Mouse (Mus musculus): ENCODE data around the gene Znfx1. TPM values are rescaled to one million over a fixed set of nuclear protein-coding genes. Genes with fewer than 3 reads are reported as not detected.

The Znfx1 gene
- polyA plus RNA-seq (2015; fragmentation: Nextera tagmentation; extraction: Ambion mirVana) = 9.8 and 9.9 TPM in 2 replicates

GRCm38 (mm10) chr2:167062965-167063880 is at the start of gene Znfx1:
Znfx1 (minus strand) TSS chr2:167063015.
- H3K4me1 ChIP-seq (ENCODE audit: insufficient read depth, low read depth, low read length) = peaks cover 18% of the 10 kb centered on the region
- peak within 1 kb of the TSS; percentile 94 for H3K27ac ChIP-seq (ENCODE audit: low read length)
- WGBS = 4% methylated on average over 40 of the region's 57 CpGs
- no peaks in the 10 kb centered on the region for H3K9me3 ChIP-seq (ENCODE audit: low read length)
- TF ChIP-seq EP300 (IDR thresholded peaks at IDR 0.05) (peak; percentile 68; the same call in 1 of the 2 replicates), CTCF (IDR thresholded peaks at IDR 0.05) (peak; percentile 49)
- DNase-seq (ENCODE audit: low spot score) = peak; percentile 98
- peak; percentile 94 for ATAC-seq
- H3K9ac ChIP-seq (replicated peaks; ENCODE audit: low read depth) = peak within 1 kb of the TSS; percentile 86
- peaks cover 14% of the 10 kb centered on the region for H3K36me3 ChIP-seq (ENCODE audit: insufficient read depth, low read length)
- H3K27me3 ChIP-seq (replicated peaks; ENCODE audit: insufficient read depth, low read length) = no peaks in the 10 kb centered on the region
- peak within 1 kb of the TSS; percentile 83 for H3K4me3 ChIP-seq (ENCODE audit: low read depth, low read length)
- peak within 1 kb of the TSS; percentile 84 for H3K4me2 ChIP-seq (replicated peaks; ENCODE audit: low read depth, low read length)

- no peak for ATAC-seq
- H3K27ac ChIP-seq (ENCODE audit: low read length) = no peak overlapping the region
- TF ChIP-seq CTCF (IDR thresholded peaks at IDR 0.05) (no peak), EP300 (IDR thresholded peaks at IDR 0.05) (no peak)
Measured at GRCm38 (mm10) chr2:167112259-167112658, 49.4 kb upstream of the Znfx1 start.

GRCm38 (mm10) chr2:167109506-167109905 is 46.7 kb upstream of the Znfx1 start:
- H3K36me3 ChIP-seq (ENCODE audit: insufficient read depth, low read length) = no peaks in the 10 kb centered on the region
- H3K9me3 ChIP-seq (ENCODE audit: low read length) = no peaks in the 10 kb centered on the region
- H3K9ac ChIP-seq (replicated peaks; ENCODE audit: low read depth) = no peak overlapping the region
- no peak overlapping the region for H3K4me3 ChIP-seq (ENCODE audit: low read depth, low read length)
- H3K27ac ChIP-seq (ENCODE audit: low read length) = no peak overlapping the region
- ATAC-seq (no peak), DNase-seq (ENCODE audit: low spot score) (no peak)
- H3K27me3 ChIP-seq (replicated peaks; ENCODE audit: insufficient read depth, low read length) = no peaks in the 10 kb centered on the region
- WGBS = 61% methylated on average over 8 of the region's 8 CpGs
- H3K4me2 ChIP-seq (replicated peaks; ENCODE audit: low read depth, low read length) = no peak overlapping the region
- TF ChIP-seq EP300 (IDR thresholded peaks at IDR 0.05) (no peak), CTCF (IDR thresholded peaks at IDR 0.05) (no peak)
- H3K4me1 ChIP-seq (ENCODE audit: insufficient read depth, low read depth, low read length) = no peaks in the 10 kb centered on the region

More at GRCm38 (mm10) chr2:167112259-167112658, 49.4 kb upstream of the Znfx1 start:
- no peaks in the 10 kb centered on the region for H3K27me3 ChIP-seq (replicated peaks; ENCODE audit: insufficient read depth, low read length)
- no peaks in the 10 kb centered on the region for H3K36me3 ChIP-seq (ENCODE audit: insufficient read depth, low read length)
- no peaks in the 10 kb centered on the region for H3K4me1 ChIP-seq (ENCODE audit: insufficient read depth, low read depth, low read length)
- H3K9me3 ChIP-seq (ENCODE audit: low read length) = no peaks in the 10 kb centered on the region
- H3K9ac ChIP-seq (replicated peaks; ENCODE audit: low read depth) = no peak overlapping the region
- H3K4me2 ChIP-seq (replicated peaks; ENCODE audit: low read depth, low read length) = no peak overlapping the region
- no peak overlapping the region for H3K4me3 ChIP-seq (ENCODE audit: low read depth, low read length)
- DNase-seq (ENCODE audit: low spot score) = no peak
- WGBS = 56% methylated on average over 7 of the region's 7 CpGs

GRCm38 (mm10) chr2:167103546-167103945 is 40.7 kb upstream of the Znfx1 start:
- H3K4me1 ChIP-seq (ENCODE audit: insufficient read depth, low read depth, low read length) = no peaks in the 10 kb centered on the region
- no peak overlapping the region for H3K27ac ChIP-seq (ENCODE audit: low read length)
- WGBS = 35% methylated on average over 7 of the region's 7 CpGs
- no peak for TF ChIP-seq CTCF (IDR thresholded peaks at IDR 0.05)
- no peak overlapping the region for H3K9ac ChIP-seq (replicated peaks; ENCODE audit: low read depth)
- no peaks in the 10 kb centered on the region for H3K27me3 ChIP-seq (replicated peaks; ENCODE audit: insufficient read depth, low read length)
- ATAC-seq = no peak
- no peak overlapping the region for H3K4me2 ChIP-seq (replicated peaks; ENCODE audit: low read depth, low read length)
- H3K36me3 ChIP-seq (ENCODE audit: insufficient read depth, low read length) = no peaks in the 10 kb centered on the region
- no peak overlapping the region for H3K4me3 ChIP-seq (ENCODE audit: low read depth, low read length)
- DNase-seq (ENCODE audit: low spot score) = no peak
- H3K9me3 ChIP-seq (ENCODE audit: low read length) = no peaks in the 10 kb centered on the region

- peak; percentile 53; the same call in 1 of the 2 replicates for ATAC-seq
- TF ChIP-seq EP300 (IDR thresholded peaks at IDR 0.05) (no peak), CTCF (IDR thresholded peaks at IDR 0.05) (no peak)
- Histone ChIP-seq H3K4me1 (ENCODE audit: insufficient read depth, low read depth, low read length) (no peaks in the 10 kb centered on the region), H3K36me3 (ENCODE audit: insufficient read depth, low read length) (no peaks in the 10 kb centered on the region), H3K27ac (ENCODE audit: low read length) (no peak overlapping the region), H3K4me2 (replicated peaks; ENCODE audit: low read depth, low read length) (no peak overlapping the region), H3K27me3 (replicated peaks; ENCODE audit: insufficient read depth, low read length) (no peaks in the 10 kb centered on the region), H3K9ac (replicated peaks; ENCODE audit: low read depth) (no peak overlapping the region), H3K9me3 (ENCODE audit: low read length) (no peaks in the 10 kb centered on the region), H3K4me3 (ENCODE audit: low read depth, low read length) (no peak overlapping the region)
- DNase-seq (ENCODE audit: low spot score) = peak; percentile 47
- WGBS = 54% methylated on average over 17 of the region's 17 CpGs
Measured at GRCm38 (mm10) chr2:167101743-167102441, 39.1 kb upstream of the Znfx1 start.

GRCm38 (mm10) chr2:167094688-167095087 is 31.9 kb upstream of the Znfx1 start:
- Histone ChIP-seq H3K4me2 (replicated peaks; ENCODE audit: low read depth, low read length) (no peak overlapping the region), H3K9ac (replicated peaks; ENCODE audit: low read depth) (no peak overlapping the region), H3K27me3 (replicated peaks; ENCODE audit: insufficient read depth, low read length) (no peaks in the 10 kb centered on the region), H3K4me1 (ENCODE audit: insufficient read depth, low read depth, low read length) (no peaks in the 10 kb centered on the region), H3K27ac (ENCODE audit: low read length) (no peak overlapping the region), H3K9me3 (ENCODE audit: low read length) (no peaks in the 10 kb centered on the region), H3K36me3 (ENCODE audit: insufficient read depth, low read length) (no peaks in the 10 kb centered on the region), H3K4me3 (ENCODE audit: low read depth, low read length) (no peak overlapping the region)
- WGBS = 72% methylated on average over 4 of the region's 4 CpGs
- TF ChIP-seq EP300 (IDR thresholded peaks at IDR 0.05) = no peak
- TF ChIP-seq CTCF (IDR thresholded peaks at IDR 0.05) = no peak
- ATAC-seq = no peak
- no peak for DNase-seq (ENCODE audit: low spot score)
